Mouse (Mus musculus) forebrain, embryonic 11.5 days (tissue): Measurements from ENCODE around the gene 4930503B20Rik. TPM values are rescaled to one million over a fixed set of nuclear protein-coding genes. Genes with fewer than 3 reads are reported as not detected.

Experiments used
- ATAC-seq: fragments of 200-750 bp; cut with Nextera tagmentation; replicated peaks from 2 replicates; pipeline ENCODE4 v1.8.0; 2017; ENCODE audit warnings: moderate TSS enrichment; ENCODE audit not compliant: low FRiP score
- DNase-seq: peaks from one replicate; pipeline ENCODE4 v3.0.0-alpha.2; 2017; ENCODE audit warnings: low spot score
- H3K27ac ChIP-seq: fragments of 300-500 bp; sonication (generic); 2 replicates; pipeline ENCODE4 v1.5.1; 2014; ENCODE audit warnings: low read depth, low read length
- H3K27me3 ChIP-seq: fragments of 300-500 bp; sonication (generic); 2 replicates; pipeline ENCODE4 v1.6.1; 2014; ENCODE audit warnings: mild to moderate bottlenecking, low read length, mixed read lengths; ENCODE audit not compliant: control insufficient read depth, insufficient read depth
- H3K36me3 ChIP-seq: fragments of 300-500 bp; sonication (generic); 2 replicates; pipeline ENCODE4 v1.6.1; 2014; ENCODE audit warnings: mild to moderate bottlenecking, low read length, moderate library complexity, mixed read lengths; ENCODE audit not compliant: control insufficient read depth, insufficient read depth
- H3K4me1 ChIP-seq: fragments of 300-500 bp; sonication (generic); replicated peaks from 2 replicates; pipeline ENCODE4 v1.6.1; 2014; ENCODE audit warnings: low read length, mixed read lengths; ENCODE audit not compliant: control insufficient read depth, insufficient read depth
- H3K4me2 ChIP-seq: fragments of 300-500 bp; sonication (generic); 2 replicates; pipeline ENCODE4 v1.6.1; 2014; ENCODE audit warnings: low read depth, mild to moderate bottlenecking, low read length, moderate library complexity, mixed read lengths; ENCODE audit not compliant: severe bottlenecking
- H3K4me3 ChIP-seq: fragments of 300-500 bp; sonication (generic); 2 replicates; pipeline ENCODE4 v1.5.1; 2014; ENCODE audit warnings: low read depth, low read length
- H3K9ac ChIP-seq: fragments of 300-500 bp; sonication (generic); 2 replicates; pipeline ENCODE4 v1.6.1; 2014; ENCODE audit warnings: low read length
- H3K9me3 ChIP-seq: fragments of 300-500 bp; sonication (generic); 2 replicates; pipeline ENCODE4 v1.6.1; 2016; ENCODE audit warnings: low read length, mixed read lengths; ENCODE audit not compliant: control insufficient read depth
- WGBS: fragments of 180-500 bp; shearing (Covaris S2); extraction: QIAGEN DNeasy Blood & Tissue Kit; methylation state at CpG from one replicate; pipeline ENCODE4 v1.1.7; 2014; 5-methylcytosine and 5-hydroxymethylcytosine counted together
- polyA plus RNA-seq: library from polyadenylated mRNA; unstranded; fragments of >200 nt; fragmentation: Nextera tagmentation; extraction: Ambion mirVana; gene quantifications from 2 replicates; pipeline ENCODE4 v1.2.1, GENCODE M21; 2014

4930503B20Rik gene
- polyA plus RNA-seq, 1 experiment from 2014 or later, result not detected

- 76% methylated on average over 5 of the region's 5 CpGs for WGBS
- H3K4me1 ChIP-seq, result no peaks in the 10 kb centered on the region
- ATAC-seq, result no peak
Observed at GRCm38 (mm10) chr3:146616533-146617283, 34.4 kb downstream of the 4930503B20Rik start.

DNA sequence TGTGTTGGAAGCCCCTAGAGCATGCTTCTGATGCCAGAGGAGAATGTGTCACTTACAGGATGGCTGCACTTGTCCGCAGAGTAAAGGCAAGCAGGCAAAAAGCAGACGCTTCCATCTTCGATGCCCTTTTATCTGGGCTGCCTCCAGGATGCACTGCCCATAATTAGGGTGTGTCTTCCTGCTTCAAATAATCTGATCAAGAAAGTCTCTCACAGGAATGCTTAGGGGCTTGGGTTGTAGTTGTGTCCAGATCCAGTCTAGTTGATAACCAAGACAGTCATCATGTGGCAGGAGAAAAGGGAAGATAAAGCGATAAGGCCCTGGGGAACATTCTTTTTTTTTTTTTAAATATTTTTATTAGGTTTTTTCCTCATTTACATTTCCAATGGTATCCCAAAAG lies 35.6 kb downstream of the 4930503B20Rik start, which contains the start of gene Dnase2b:
Dnase2b (minus strand) TSS at position 101 of the 400 bp plus-strand sequence.
- Histone ChIP-seq H3K9ac (no peak within 1 kb of the TSS), H3K9me3 (no peaks in the 10 kb centered on the region), H3K27ac (no peak within 1 kb of the TSS), H3K36me3 (no peaks in the 10 kb centered on the region), H3K27me3 (no peaks in the 10 kb centered on the region), H3K4me2 (no peak within 1 kb of the TSS), H3K4me1 (no peaks in the 10 kb centered on the region), H3K4me3 (no peak within 1 kb of the TSS)
- WGBS, result 92% methylated on average over 4 of the region's 4 CpGs
- no peak for ATAC-seq
- no peak for DNase-seq

More at GRCm38 (mm10) chr3:146616533-146617283, 34.4 kb downstream of the 4930503B20Rik start:
- H3K9ac ChIP-seq, result no peak overlapping the region
- H3K4me3 ChIP-seq, result no peak overlapping the region
- H3K9me3 ChIP-seq, result no peaks in the 10 kb centered on the region
- no peak overlapping the region for H3K27ac ChIP-seq
- no peak for DNase-seq
- H3K27me3 ChIP-seq, result no peaks in the 10 kb centered on the region
- no peak overlapping the region for H3K4me2 ChIP-seq
- no peaks in the 10 kb centered on the region for H3K36me3 ChIP-seq

- no peaks in the 10 kb centered on the region for H3K36me3 ChIP-seq
- no peaks in the 10 kb centered on the region for H3K9me3 ChIP-seq
- 92% methylated on average over 4 of the region's 4 CpGs for WGBS
- no peaks in the 10 kb centered on the region for H3K4me1 ChIP-seq
- H3K4me3 ChIP-seq, result no peak overlapping the region
- no peak overlapping the region for H3K27ac ChIP-seq
- H3K4me2 ChIP-seq, result no peak overlapping the region
- H3K27me3 ChIP-seq, result no peaks in the 10 kb centered on the region
- DNase-seq (no peak), ATAC-seq (no peak)
- H3K9ac ChIP-seq, result no peak overlapping the region
Observed at GRCm38 (mm10) chr3:146611821-146612220, 39.3 kb downstream of the 4930503B20Rik start.

GRCm38 (mm10) chr3:146611261-146611660 lies 39.9 kb downstream of the 4930503B20Rik start:
- Histone ChIP-seq H3K9ac (no peak overlapping the region), H3K4me1 (no peaks in the 10 kb centered on the region), H3K4me3 (no peak overlapping the region), H3K27ac (no peak overlapping the region), H3K9me3 (no peaks in the 10 kb centered on the region), H3K36me3 (no peaks in the 10 kb centered on the region), H3K27me3 (no peaks in the 10 kb centered on the region), H3K4me2 (no peak overlapping the region)
- DNase-seq, result no peak
- no peak for ATAC-seq
- WGBS, result 64% methylated on average over 4 of the region's 4 CpGs

GRCm38 (mm10) chr3:146610322-146610721 lies 40.8 kb downstream of the 4930503B20Rik start:
- H3K27ac ChIP-seq, result no peak overlapping the region

GRCm38 (mm10) chr3:146607368-146607767 lies 43.7 kb downstream of the 4930503B20Rik start:
- DNase-seq (no peak), ATAC-seq (no peak)
- 40% methylated on average over 1 of the region's 1 CpGs for WGBS
- Histone ChIP-seq H3K9ac (no peak overlapping the region), H3K9me3 (no peaks in the 10 kb centered on the region), H3K4me3 (no peak overlapping the region), H3K27ac (no peak overlapping the region), H3K4me2 (no peak overlapping the region), H3K36me3 (no peaks in the 10 kb centered on the region), H3K4me1 (no peaks in the 10 kb centered on the region), H3K27me3 (no peaks in the 10 kb centered on the region)

More at GRCm38 (mm10) chr3:146610322-146610721, 40.8 kb downstream of the 4930503B20Rik start:
- H3K9me3 ChIP-seq, result no peaks in the 10 kb centered on the region
- DNase-seq, result no peak
- H3K9ac ChIP-seq, result no peak overlapping the region
- H3K4me2 ChIP-seq, result no peak overlapping the region
- H3K4me1 ChIP-seq, result no peaks in the 10 kb centered on the region
- no peaks in the 10 kb centered on the region for H3K27me3 ChIP-seq
- WGBS, result 89% methylated on average over 10 of the region's 10 CpGs
- H3K4me3 ChIP-seq, result no peak overlapping the region
- no peak for ATAC-seq
- H3K36me3 ChIP-seq, result no peaks in the 10 kb centered on the region

DNA sequence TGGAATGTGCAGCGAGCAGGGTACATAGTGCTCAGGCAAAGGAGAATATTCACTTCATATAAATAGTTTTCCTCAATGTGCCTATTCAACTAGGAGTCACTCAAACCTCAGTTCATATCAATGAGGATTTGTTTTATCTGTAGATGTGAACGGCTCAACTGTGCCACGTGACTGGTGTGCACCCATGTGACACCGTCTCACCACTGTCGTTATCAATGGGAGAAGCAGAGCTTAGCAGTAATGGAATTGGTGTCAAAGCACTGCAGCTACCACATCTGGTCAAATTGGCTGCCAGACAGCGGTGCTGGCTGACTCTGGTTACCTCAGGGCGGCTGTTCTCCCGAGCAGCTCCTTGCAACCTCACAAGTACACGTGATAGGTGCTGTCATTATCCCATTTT lies 46.5 kb downstream of the 4930503B20Rik start:
- Histone ChIP-seq H3K27ac (no peak overlapping the region), H3K4me1 (no peaks in the 10 kb centered on the region), H3K4me3 (no peak overlapping the region), H3K4me2 (no peak overlapping the region), H3K36me3 (no peaks in the 10 kb centered on the region), H3K9ac (no peak overlapping the region), H3K27me3 (no peaks in the 10 kb centered on the region), H3K9me3 (no peaks in the 10 kb centered on the region)
- 89% methylated on average over 9 of the region's 9 CpGs for WGBS
- no peak for ATAC-seq
- DNase-seq, result no peak

- Histone ChIP-seq H3K27ac (no peak overlapping the region), H3K4me3 (no peak overlapping the region), H3K36me3 (no peaks in the 10 kb centered on the region), H3K9ac (no peak overlapping the region), H3K4me1 (no peaks in the 10 kb centered on the region), H3K9me3 (no peaks in the 10 kb centered on the region), H3K4me2 (no peak overlapping the region), H3K27me3 (no peaks in the 10 kb centered on the region)
- WGBS, result 96% methylated on average over 3 of the region's 3 CpGs
- DNase-seq (no peak), ATAC-seq (no peak)
Observed at GRCm38 (mm10) chr3:146602531-146602930, 48.6 kb downstream of the 4930503B20Rik start.

- H3K36me3 ChIP-seq, result no peaks in the 10 kb centered on the region
- H3K4me3 ChIP-seq, result no peak overlapping the region
- ATAC-seq (no peak), DNase-seq (no peak)
- H3K4me1 ChIP-seq, result no peaks in the 10 kb centered on the region
- no peak overlapping the region for H3K4me2 ChIP-seq
- 91% methylated on average over 2 of the region's 2 CpGs for whole genome bisulfite sequencing
- no peaks in the 10 kb centered on the region for H3K9me3 ChIP-seq
- H3K9ac ChIP-seq, result no peak overlapping the region
- H3K27ac ChIP-seq, result no peak overlapping the region
- H3K27me3 ChIP-seq, result no peaks in the 10 kb centered on the region
Observed at GRCm38 (mm10) chr3:146601205-146601604, 49.9 kb downstream of the 4930503B20Rik start.
